Comparison of ENCODE assay signal across 14 mouse cellular contexts in genomic region chr7:28991616-28992015, GRCm38 (mm10). TPM values are rescaled to one million over a fixed set of nuclear protein-coding genes. Genes with fewer than 3 reads are reported as not detected.
A peak's percentile ranks its signal among the peaks of the same experiment; 100 is the strongest.
DNase-seq lines count a peak whose midpoint lies in the region; ATAC-seq and TF ChIP-seq lines count a peak whose summit lies in the region.
"Had no signal": no experiment of that assay in that cellular context is flagged by ENCODE, and none has a peak within 500 bp of the region (broad histone marks: within the 10 kb centered on the region; RNA-seq: fewer than 3 reads in every experiment).

No protein-coding gene starts in this region.

- ATAC-seq in liver, embryonic 11.5 days (replicated peaks; ENCODE audit: low FRiP score) = no peak
- ATAC-seq in kidney, embryonic 14.5 days (ENCODE audit: low FRiP score, low TSS enrichment) = no peak
- ATAC-seq: forebrain, embryonic 13.5 days had no signal

- TF ChIP-seq POLR2A in liver, adult 2 months (IDR thresholded peaks at IDR 0.05; ENCODE audit: extremely low read depth, insufficient read depth, low read length) = no peak
- TF ChIP-seq POLR2A in brain, embryonic 14.5 days (IDR thresholded peaks at IDR 0.05; ENCODE audit: borderline replicate concordance, extremely low read depth, insufficient read depth, insufficient read length, poor library complexity, severe bottlenecking) = no peak

- H3K27me3 ChIP-seq in liver, adult 2 months (ENCODE audit: control insufficient read depth, insufficient read depth, low read length) = no peaks in the 10 kb centered on the region
- no peaks in the 10 kb centered on the region for H3K27me3 ChIP-seq in liver, embryonic 11.5 days (replicated peaks; ENCODE audit: control insufficient read depth, insufficient read depth, low read length)
- no peaks in the 10 kb centered on the region for H3K27me3 ChIP-seq in E14TG2a.4 (ENCODE audit: insufficient read depth, low read length)
- H3K27me3 ChIP-seq in kidney, embryonic 14.5 days (ENCODE audit: control insufficient read depth, insufficient read depth, low read length) = no peaks in the 10 kb centered on the region
- H3K27me3 ChIP-seq: forebrain, embryonic 13.5 days had no signal

- no peaks in the 10 kb centered on the region for H3K9me3 ChIP-seq in liver, embryonic 11.5 days (ENCODE audit: control insufficient read depth, low read length)
- no peaks in the 10 kb centered on the region for H3K9me3 ChIP-seq in E14TG2a.4 (ENCODE audit: low read length)
- H3K9me3 ChIP-seq in kidney, embryonic 14.5 days (ENCODE audit: control insufficient read depth, low read length) = no peaks in the 10 kb centered on the region
- H3K9me3 ChIP-seq: forebrain, embryonic 13.5 days had no signal

- TF ChIP-seq CTCF in liver, adult 2 months (IDR thresholded peaks at IDR 0.05; ENCODE audit: low read depth, low read length) = peak; percentile 63
- TF ChIP-seq CTCF in E14TG2a.4 (conservative IDR thresholded peaks at IDR 0.05; ENCODE audit: low read length) = peak; percentile 96
- peak; percentile 32; the same call in 1 of the 2 replicates for TF ChIP-seq CTCF in brain, embryonic 14.5 days (IDR thresholded peaks at IDR 0.05; ENCODE audit: borderline replicate concordance, extremely low read depth, insufficient read depth, insufficient read length)

- H3K79me2 ChIP-seq in liver, adult 2 months (ENCODE audit: control insufficient read depth, insufficient read depth, low read length) = no peaks in the 10 kb centered on the region

- no peak overlapping the region for H3K9ac ChIP-seq in liver, adult 2 months (ENCODE audit: low read depth, low read length)
- no peak overlapping the region for H3K9ac ChIP-seq in liver, embryonic 11.5 days (ENCODE audit: low read depth, low read length)
- no peak overlapping the region for H3K9ac ChIP-seq in kidney, embryonic 14.5 days (ENCODE audit: low read depth, low read length)
- H3K9ac ChIP-seq: forebrain, embryonic 13.5 days had no signal

- no peak overlapping the region for H3K4me2 ChIP-seq in liver, embryonic 11.5 days
- no peak overlapping the region for H3K4me2 ChIP-seq in kidney, embryonic 14.5 days (replicated peaks; ENCODE audit: low read depth, low read length)
- H3K4me2 ChIP-seq: forebrain, embryonic 13.5 days had no signal

- no peak overlapping the region for H3K27ac ChIP-seq in liver, adult 2 months (replicated peaks; ENCODE audit: insufficient read depth, low read depth, low read length)
- H3K27ac ChIP-seq in liver, embryonic 11.5 days (ENCODE audit: low read depth, low read length) = no peak overlapping the region
- no peak overlapping the region for H3K27ac ChIP-seq in kidney, embryonic 14.5 days (ENCODE audit: low read depth, low read length)
- H3K27ac ChIP-seq: forebrain, embryonic 13.5 days had no signal

- no peaks in the 10 kb centered on the region for H3K36me3 ChIP-seq in liver, adult 2 months (ENCODE audit: control insufficient read depth, insufficient read depth, low read length)
- no peaks in the 10 kb centered on the region; the same call in 1 of the 2 replicates for H3K36me3 ChIP-seq in liver, embryonic 11.5 days (ENCODE audit: control insufficient read depth, insufficient read depth, low read length)
- H3K36me3 ChIP-seq in E14TG2a.4 (ENCODE audit: insufficient read depth, low read length) = peaks cover 41% of the 10 kb centered on the region
- H3K36me3 ChIP-seq in kidney, embryonic 14.5 days (ENCODE audit: control insufficient read depth, insufficient read depth, low read length) = no peaks in the 10 kb centered on the region

- DNase-seq in liver, adult 2 months (ENCODE audit: extremely low read depth, low read depth, low spot score) = no peak
- DNase-seq in liver, embryonic 11.5 days (ENCODE audit: low spot score) = no peak
- DNase-seq in A20 (ENCODE audit: low read depth, low spot score) = peak; percentile 56
- no peak for DNase-seq in brain, embryonic 14.5 days (ENCODE audit: low read depth)
- no peak for DNase-seq in spleen, postnatal 36 days (ENCODE audit: low spot score in 2 of 2)
- DNase-seq: cerebellum, postnatal 10 days; gastrocnemius, postnatal 14 days; left cerebral cortex, postnatal 4 days; lung, postnatal 14 days; midbrain, embryonic 14.5 days; right cerebral cortex, adult 18-20 months had no signal

- WGBS in liver, adult 2 months = 71% methylated on average over 5 of the region's 5 CpGs
- WGBS in liver, embryonic 11.5 days = 71% methylated on average over 5 of the region's 5 CpGs
- 69% methylated on average over 5 of the region's 5 CpGs for WGBS in kidney, embryonic 14.5 days

- H3K4me3 ChIP-seq in liver, adult 2 months (ENCODE audit: insufficient read depth, low read depth, low read length) = no peak overlapping the region
- no peak overlapping the region for H3K4me3 ChIP-seq in liver, embryonic 11.5 days (ENCODE audit: low read depth, low read length)
- H3K4me3 ChIP-seq in E14TG2a.4 (replicated peaks; ENCODE audit: low read length) = 0 out of 2 replicates have a peak overlapping the region, but pooled peaks have one; percentile 75
- no peak overlapping the region for H3K4me3 ChIP-seq in kidney, embryonic 14.5 days (ENCODE audit: low read length)
- H3K4me3 ChIP-seq: forebrain, embryonic 13.5 days had no signal

- H3K4me1 ChIP-seq in liver, adult 2 months (ENCODE audit: control insufficient read depth, insufficient read depth, low read length) = no peaks in the 10 kb centered on the region
- H3K4me1 ChIP-seq in liver, embryonic 11.5 days (replicated peaks; ENCODE audit: control insufficient read depth, insufficient read depth, low read length) = no peaks in the 10 kb centered on the region
- peaks cover 50% of the 10 kb centered on the region for H3K4me1 ChIP-seq in E14TG2a.4 (replicated peaks; ENCODE audit: low read depth, low read length)
- no peaks in the 10 kb centered on the region for H3K4me1 ChIP-seq in kidney, embryonic 14.5 days (ENCODE audit: control insufficient read depth, insufficient read depth, low read length)
- H3K4me1 ChIP-seq: forebrain, embryonic 13.5 days had no signal

RNA-seq across cellular contexts. Expression of gene Map4k1, which starts 9.8 kb away (rescaled TPM):
- 0.18 and 0.54 TPM in 2 replicates for total RNA-seq in liver, adult 2 months (2014; rRNA removed)
- polyA plus RNA-seq in liver, adult 2 months (2012; rRNA removed) = 1.2 and 1.5 TPM in 2 replicates
- polyA plus RNA-seq in liver, embryonic 11.5 days (2014; fragmentation: Nextera tagmentation; extraction: Ambion mirVana) = 50.7 and 53.2 TPM in 2 replicates
- 7.8 and 8.2 TPM in 2 replicates for polyA plus RNA-seq in brain, embryonic 14.5 days (2012; rRNA removed)
- polyA plus RNA-seq in kidney, embryonic 14.5 days (2014; fragmentation: Nextera tagmentation; extraction: Ambion mirVana) = 9.8 and 12.6 TPM in 2 replicates

RNA-seq across cellular contexts. Expression of gene Eif3k, which starts 10.0 kb away (rescaled TPM):
- 64.8 and 73.2 TPM in 2 replicates for total RNA-seq in liver, adult 2 months (2014; rRNA removed)
- polyA plus RNA-seq in liver, adult 2 months (2012; rRNA removed) = 86.3 and 91.2 TPM in 2 replicates
- polyA plus RNA-seq in liver, embryonic 11.5 days (2014; fragmentation: Nextera tagmentation; extraction: Ambion mirVana) = 421 and 425 TPM in 2 replicates
- 411 and 463 TPM in 2 replicates for polyA plus RNA-seq in brain, embryonic 14.5 days (2012; rRNA removed)
- 458 and 497 TPM in 2 replicates for polyA plus RNA-seq in kidney, embryonic 14.5 days (2014; fragmentation: Nextera tagmentation; extraction: Ambion mirVana)

RNA-seq across cellular contexts. Expression of gene Actn4, which starts 29.5 kb away (rescaled TPM):
- total RNA-seq in liver, adult 2 months (2014; rRNA removed) = 47.4 and 87.1 TPM in 2 replicates
- 125 and 145 TPM in 2 replicates for polyA plus RNA-seq in liver, adult 2 months (2012; rRNA removed)
- 191 and 209 TPM in 2 replicates for polyA plus RNA-seq in liver, embryonic 11.5 days (2014; fragmentation: Nextera tagmentation; extraction: Ambion mirVana)
- polyA plus RNA-seq in brain, embryonic 14.5 days (2012; rRNA removed) = 134 and 173 TPM in 2 replicates
- 176 and 239 TPM in 2 replicates for polyA plus RNA-seq in kidney, embryonic 14.5 days (2014; fragmentation: Nextera tagmentation; extraction: Ambion mirVana)

Comparison
In these comparisons a context has a peak if more than half of its experiments do, and no peak if none do; other contexts are left out.
1. CTCF ChIP-seq: peak in every context shown above with its lines; median percentile 96 in E14TG2a.4; 63 in liver, adult 2 months; 32 in brain, embryonic 14.5 days.